Mouse (Mus musculus): Measurements from ENCODE around the gene Chaf1b.

Gene Chaf1b

DNA sequence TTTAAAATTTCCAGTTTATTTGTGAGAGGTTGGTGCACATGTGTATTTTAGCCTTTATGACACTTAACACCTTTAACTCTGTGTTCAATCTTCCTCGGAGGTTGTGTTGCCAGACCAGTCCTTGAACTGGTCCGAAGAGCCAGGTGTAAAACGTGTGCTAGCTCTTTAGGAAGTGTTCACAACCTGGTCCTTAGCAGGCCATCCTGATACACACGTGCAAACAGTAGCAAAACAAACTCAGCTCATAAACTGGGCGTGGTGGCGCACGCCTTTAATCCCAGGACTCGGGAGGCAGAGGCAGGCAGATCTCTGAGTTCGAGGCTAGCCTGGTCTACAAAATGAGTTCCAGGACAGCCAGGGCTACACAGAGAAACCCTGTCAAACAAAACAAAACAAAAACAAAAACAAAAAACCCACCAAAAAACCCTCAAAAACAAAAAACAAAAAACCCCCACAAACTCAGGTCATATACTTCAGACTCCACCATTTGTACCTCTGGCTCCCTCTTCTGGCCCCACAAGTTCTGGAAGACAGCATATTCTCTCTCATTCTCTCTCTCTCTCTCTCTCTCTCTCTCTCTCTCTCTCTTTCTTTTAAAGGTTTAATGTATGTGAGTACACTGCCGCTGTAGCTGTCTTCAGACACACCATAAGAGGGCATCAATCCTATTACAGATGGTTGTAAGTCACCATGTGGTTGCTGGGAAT, 59.2 kb downstream of the Chaf1b start:
- no peak for DNase-seq (ENCODE audit: extremely low read depth, insufficient read length, low spot score)

DNA sequence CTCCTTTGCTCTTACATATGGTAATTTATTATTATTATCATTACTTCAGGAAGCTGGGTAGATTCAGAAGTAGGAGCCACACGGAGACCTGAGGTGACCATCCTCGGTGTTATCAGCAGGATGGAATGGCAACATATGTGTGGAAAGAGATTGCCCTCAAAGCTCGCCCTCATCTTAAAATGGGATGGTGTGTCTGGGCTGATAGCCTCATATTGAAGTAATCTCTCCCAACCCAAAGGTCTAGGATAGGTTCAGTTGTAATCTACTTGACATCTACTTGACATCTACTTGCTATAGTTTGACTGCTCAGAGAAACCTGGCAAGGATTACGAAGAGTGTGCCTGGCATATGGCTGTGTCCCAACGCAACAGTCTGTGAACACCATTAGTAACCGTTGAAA, 60.6 kb downstream of the Chaf1b start:
- no peak for DNase-seq (ENCODE audit: extremely low read depth, insufficient read length, low spot score)

DNA sequence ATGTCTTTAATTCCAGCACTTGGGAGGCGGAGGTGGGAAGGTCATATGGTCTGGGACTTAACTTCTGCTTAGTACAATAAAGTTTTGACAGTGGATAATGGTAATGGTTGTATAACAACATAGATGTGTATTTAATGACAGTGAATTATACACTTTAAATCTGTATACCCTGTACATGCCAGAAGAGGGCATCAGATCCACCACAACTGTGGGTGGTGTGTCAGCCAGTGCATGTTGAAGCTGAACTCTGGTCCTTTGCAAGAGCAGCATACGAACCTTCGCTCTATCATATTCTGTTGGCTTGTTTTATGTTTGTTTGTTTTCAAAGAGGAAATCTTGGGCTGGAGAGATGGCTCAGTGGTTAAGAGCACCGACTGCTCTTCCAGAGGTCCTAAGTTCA, 63.7 kb downstream of the Chaf1b start:
- DNase-seq (ENCODE audit: extremely low read depth, insufficient read length, low spot score): no peak

Measured in 3134 (cell line).